Mouse (Mus musculus): ENCODE measurements at regions not wholly inside any gene's neighbourhood (a gene's known extent, or its start where the extent isn't known, plus 50 kb on each side); places are given as distances from the start of the nearest gene placed in this dataset.

- DNase-seq (ENCODE audit: low spot score) (no peak), ATAC-seq (ENCODE audit: low FRiP score, low read depth) (no peak)
- no peaks in the 10 kb centered on the region for H3K27me3 ChIP-seq (ENCODE audit: control insufficient read depth, insufficient read depth, low read length)
- 17% methylated on average over 2 of the region's 2 CpGs for WGBS
- no peaks in the 10 kb centered on the region for H3K4me1 ChIP-seq (ENCODE audit: control insufficient read depth, insufficient read depth, low read length)
- no peak overlapping the region for H3K27ac ChIP-seq (replicated peaks; ENCODE audit: low read depth, low read length)
- no peak for TF ChIP-seq POLR2A (IDR thresholded peaks at IDR 0.05; ENCODE audit: borderline replicate concordance, extremely low read depth, insufficient read depth, insufficient read length)
- no peaks in the 10 kb centered on the region for H3K9me3 ChIP-seq (ENCODE audit: control insufficient read depth, low read length)
- H3K4me3 ChIP-seq (replicated peaks; ENCODE audit: low read length) = no peak overlapping the region
- H3K36me3 ChIP-seq (ENCODE audit: control insufficient read depth, insufficient read depth, low read length) = no peaks in the 10 kb centered on the region
- no peak overlapping the region for H3K4me2 ChIP-seq (replicated peaks; ENCODE audit: low read depth, low read length, severe bottlenecking)
- no peak overlapping the region for H3K9ac ChIP-seq (ENCODE audit: low read depth, low read length, severe bottlenecking)
Measured at GRCm38 (mm10) chr16:86776086-86776485, 577.9 kb upstream of the N6amt1 start.

DNA sequence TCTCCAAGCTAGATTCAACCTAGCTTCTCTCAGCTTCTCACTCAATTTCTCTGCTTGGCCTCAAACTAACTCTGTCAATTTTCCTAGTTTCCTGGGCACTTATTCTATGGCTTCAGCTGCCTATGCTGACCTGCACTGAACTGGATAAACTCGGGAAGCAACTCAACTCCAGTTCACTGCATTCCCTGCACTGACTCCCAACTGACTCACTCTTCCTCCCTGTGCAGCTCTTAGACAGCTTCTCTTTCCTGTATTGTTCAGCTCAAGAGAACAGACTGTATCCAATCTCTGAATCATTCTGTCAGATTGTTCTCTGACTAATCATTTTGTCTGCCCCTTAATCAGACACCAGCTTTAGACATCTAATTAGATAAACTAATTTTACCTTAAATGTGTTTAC lies 581.4 kb upstream of the N6amt1 start:
- Histone ChIP-seq H3K9me3 (ENCODE audit: control insufficient read depth, low read length) (no peaks in the 10 kb centered on the region), H3K4me1 (ENCODE audit: control insufficient read depth, insufficient read depth, low read length) (no peaks in the 10 kb centered on the region), H3K4me3 (replicated peaks; ENCODE audit: low read length) (no peak overlapping the region), H3K27me3 (ENCODE audit: control insufficient read depth, insufficient read depth, low read length) (no peaks in the 10 kb centered on the region), H3K9ac (ENCODE audit: low read depth, low read length, severe bottlenecking) (no peak overlapping the region), H3K4me2 (replicated peaks; ENCODE audit: low read depth, low read length, severe bottlenecking) (no peak overlapping the region), H3K36me3 (ENCODE audit: control insufficient read depth, insufficient read depth, low read length) (no peaks in the 10 kb centered on the region), H3K27ac (replicated peaks; ENCODE audit: low read depth, low read length) (no peak overlapping the region)
- DNase-seq (ENCODE audit: low spot score) (no peak), ATAC-seq (ENCODE audit: low FRiP score, low read depth) (no peak)
- TF ChIP-seq POLR2A (IDR thresholded peaks at IDR 0.05; ENCODE audit: borderline replicate concordance, extremely low read depth, insufficient read depth, insufficient read length) = no peak
- 71% methylated on average over 1 of the region's 1 CpGs for WGBS

GRCm38 (mm10) chr16:86768912-86769311 lies 585.1 kb upstream of the N6amt1 start:
- no peak for DNase-seq (ENCODE audit: low spot score)
- Histone ChIP-seq H3K27ac (replicated peaks; ENCODE audit: low read depth, low read length) (no peak overlapping the region), H3K9ac (ENCODE audit: low read depth, low read length, severe bottlenecking) (no peak overlapping the region), H3K9me3 (ENCODE audit: control insufficient read depth, low read length) (no peaks in the 10 kb centered on the region), H3K36me3 (ENCODE audit: control insufficient read depth, insufficient read depth, low read length) (no peaks in the 10 kb centered on the region), H3K4me3 (replicated peaks; ENCODE audit: low read length) (no peak overlapping the region), H3K4me1 (ENCODE audit: control insufficient read depth, insufficient read depth, low read length) (peaks cover 6% of the 10 kb centered on the region; the same call in 1 of the 2 replicates), H3K4me2 (replicated peaks; ENCODE audit: low read depth, low read length, severe bottlenecking) (no peak overlapping the region), H3K27me3 (ENCODE audit: control insufficient read depth, insufficient read depth, low read length) (no peaks in the 10 kb centered on the region)
- TF ChIP-seq POLR2A (IDR thresholded peaks at IDR 0.05; ENCODE audit: borderline replicate concordance, extremely low read depth, insufficient read depth, insufficient read length) = no peak
- WGBS = 72% methylated on average over 3 of the region's 3 CpGs
- no peak for ATAC-seq (ENCODE audit: low FRiP score, low read depth)

GRCm38 (mm10) chr16:86768355-86768754 lies 585.6 kb upstream of the N6amt1 start:
- no peaks in the 10 kb centered on the region for H3K36me3 ChIP-seq (ENCODE audit: control insufficient read depth, insufficient read depth, low read length)
- no peak for TF ChIP-seq POLR2A (IDR thresholded peaks at IDR 0.05; ENCODE audit: borderline replicate concordance, extremely low read depth, insufficient read depth, insufficient read length)
- ATAC-seq (ENCODE audit: low FRiP score, low read depth) (peak; percentile 47; the same call in 1 of the 2 replicates), DNase-seq (ENCODE audit: low spot score) (peak; percentile 48)
- H3K4me1 ChIP-seq (ENCODE audit: control insufficient read depth, insufficient read depth, low read length) = peaks cover 6% of the 10 kb centered on the region; the same call in 1 of the 2 replicates
- H3K9me3 ChIP-seq (ENCODE audit: control insufficient read depth, low read length) = no peaks in the 10 kb centered on the region
- H3K27me3 ChIP-seq (ENCODE audit: control insufficient read depth, insufficient read depth, low read length) = no peaks in the 10 kb centered on the region
- H3K27ac ChIP-seq (replicated peaks; ENCODE audit: low read depth, low read length) = no peak overlapping the region
- H3K4me2 ChIP-seq (replicated peaks; ENCODE audit: low read depth, low read length, severe bottlenecking) = no peak overlapping the region
- 41% methylated on average over 3 of the region's 3 CpGs for WGBS
- H3K9ac ChIP-seq (ENCODE audit: low read depth, low read length, severe bottlenecking) = no peak overlapping the region
- no peak overlapping the region for H3K4me3 ChIP-seq (replicated peaks; ENCODE audit: low read length)

- Histone ChIP-seq H3K27ac (replicated peaks; ENCODE audit: low read depth, low read length) (peak overlapping the region; percentile 53; the same call in 1 of the 2 replicates), H3K4me2 (replicated peaks; ENCODE audit: low read depth, low read length, severe bottlenecking) (no peak overlapping the region), H3K4me3 (replicated peaks; ENCODE audit: low read length) (no peak overlapping the region), H3K4me1 (ENCODE audit: control insufficient read depth, insufficient read depth, low read length) (peaks cover 6% of the 10 kb centered on the region; the same call in 1 of the 2 replicates), H3K9ac (ENCODE audit: low read depth, low read length, severe bottlenecking) (no peak overlapping the region), H3K27me3 (ENCODE audit: control insufficient read depth, insufficient read depth, low read length) (no peaks in the 10 kb centered on the region), H3K36me3 (ENCODE audit: control insufficient read depth, insufficient read depth, low read length) (no peaks in the 10 kb centered on the region), H3K9me3 (ENCODE audit: control insufficient read depth, low read length) (no peaks in the 10 kb centered on the region)
- 0 out of 2 replicates have a peak, but pooled peaks have one; percentile 45 for ATAC-seq (ENCODE audit: low FRiP score, low read depth)
- DNase-seq (ENCODE audit: low spot score) = peak; percentile 77
- no peak for TF ChIP-seq POLR2A (IDR thresholded peaks at IDR 0.05; ENCODE audit: borderline replicate concordance, extremely low read depth, insufficient read depth, insufficient read length)
- WGBS = 41% methylated on average over 8 of the region's 8 CpGs
Measured at GRCm38 (mm10) chr16:86765974-86766373, 588.0 kb upstream of the N6amt1 start.

- TF ChIP-seq POLR2A (IDR thresholded peaks at IDR 0.05; ENCODE audit: borderline replicate concordance, extremely low read depth, insufficient read depth, insufficient read length) = no peak
- no peak overlapping the region for H3K4me2 ChIP-seq (replicated peaks; ENCODE audit: low read depth, low read length, severe bottlenecking)
- H3K27me3 ChIP-seq (ENCODE audit: control insufficient read depth, insufficient read depth, low read length) = no peaks in the 10 kb centered on the region
- no peak overlapping the region for H3K27ac ChIP-seq (replicated peaks; ENCODE audit: low read depth, low read length)
- no peak for DNase-seq (ENCODE audit: low spot score)
- H3K4me1 ChIP-seq (ENCODE audit: control insufficient read depth, insufficient read depth, low read length) = no peaks in the 10 kb centered on the region
- H3K36me3 ChIP-seq (ENCODE audit: control insufficient read depth, insufficient read depth, low read length) = no peaks in the 10 kb centered on the region
- 68% methylated on average over 5 of the region's 5 CpGs for WGBS
- no peak overlapping the region for H3K9ac ChIP-seq (ENCODE audit: low read depth, low read length, severe bottlenecking)
- no peak overlapping the region for H3K4me3 ChIP-seq (replicated peaks; ENCODE audit: low read length)
- no peak for ATAC-seq (ENCODE audit: low FRiP score, low read depth)
- no peaks in the 10 kb centered on the region for H3K9me3 ChIP-seq (ENCODE audit: control insufficient read depth, low read length)
Measured at GRCm38 (mm10) chr16:86741236-86741635, 612.7 kb upstream of the N6amt1 start.

All from limb, embryonic 14.5 days (tissue).